Mouse (Mus musculus): Measurements from ENCODE around the gene Gpr157. TPM values are rescaled to one million over a fixed set of nuclear protein-coding genes. Genes with fewer than 3 reads are reported as not detected.

The Gpr157 gene
- total and polyA plus RNA-seq, 2 experiments from 2014 or later: 0.74 to 5.4 TPM

DNA sequence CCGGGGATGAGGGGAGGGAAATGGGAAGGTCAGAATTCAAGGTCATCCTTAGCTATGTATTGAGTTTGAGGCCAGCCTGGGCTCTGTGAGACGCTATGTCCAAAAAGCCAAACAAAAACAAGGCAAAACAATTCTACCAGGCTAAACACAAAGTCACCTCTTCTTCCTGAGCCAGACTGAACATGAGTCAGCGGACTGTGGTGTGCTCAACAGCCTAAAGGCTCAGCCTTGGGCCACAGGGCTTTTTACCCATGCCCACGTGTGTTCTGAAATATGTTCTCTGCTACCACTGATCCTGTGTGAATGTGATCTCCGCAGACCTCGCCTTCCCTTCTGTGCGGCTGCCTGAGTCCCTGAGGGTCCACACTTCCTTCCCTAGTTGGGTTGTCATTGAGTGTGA, 31.0 kb upstream of the Gpr157 start:
- no peak for TF ChIP-seq CTCF (IDR thresholded peaks at IDR 0.05; ENCODE audit: low read depth)
- Histone ChIP-seq H3K4me3 (ENCODE audit: low read length) (no peak overlapping the region), H3K9ac (replicated peaks; ENCODE audit: low read length) (no peak overlapping the region), H3K9me3 (ENCODE audit: low read length) (no peaks in the 10 kb centered on the region), H3K27me3 (ENCODE audit: insufficient read depth, low read length) (no peaks in the 10 kb centered on the region), H3K4me2 (ENCODE audit: low read depth, low read length) (no peak overlapping the region), H3K36me3 (ENCODE audit: insufficient read depth, low read length) (no peaks in the 10 kb centered on the region), H3K4me1 (ENCODE audit: insufficient read depth, low read length) (no peaks in the 10 kb centered on the region), H3K27ac (no peak overlapping the region)
- WGBS: 80% methylated on average over 7 of the region's 7 CpGs
- DNase-seq (ENCODE audit: low spot score): no peak
- no peak for ATAC-seq

DNA sequence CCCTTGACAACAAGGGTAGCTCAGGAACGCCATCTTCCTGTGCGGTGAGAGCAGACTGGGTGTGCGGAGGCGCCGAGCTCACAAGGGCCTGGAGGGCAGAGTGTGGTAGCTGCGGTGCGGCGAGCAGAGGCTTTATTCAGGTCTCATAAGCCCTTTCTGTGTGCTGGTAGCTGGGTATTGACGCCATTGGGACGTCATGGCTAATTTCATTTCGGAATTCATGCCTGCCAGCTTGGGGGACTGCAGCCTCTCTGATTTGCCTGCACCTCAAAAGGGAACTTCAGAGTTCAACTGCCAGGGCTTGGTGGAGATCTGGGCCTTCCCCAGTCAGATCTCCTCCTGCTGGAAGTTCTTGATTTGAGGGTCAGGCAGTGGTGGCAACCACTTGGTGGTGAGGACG, 29.4 kb upstream of the Gpr157 start:
- Histone ChIP-seq H3K4me3 (ENCODE audit: low read length) (no peak overlapping the region), H3K36me3 (ENCODE audit: insufficient read depth, low read length) (no peaks in the 10 kb centered on the region), H3K4me1 (ENCODE audit: insufficient read depth, low read length) (no peaks in the 10 kb centered on the region), H3K9ac (replicated peaks; ENCODE audit: low read length) (no peak overlapping the region), H3K27me3 (ENCODE audit: insufficient read depth, low read length) (no peaks in the 10 kb centered on the region), H3K4me2 (ENCODE audit: low read depth, low read length) (no peak overlapping the region), H3K27ac (no peak overlapping the region), H3K9me3 (ENCODE audit: low read length) (no peaks in the 10 kb centered on the region)
- ATAC-seq: no peak
- 90% methylated on average over 12 of the region's 12 CpGs for WGBS
- DNase-seq (ENCODE audit: low spot score): no peak
- TF ChIP-seq CTCF (IDR thresholded peaks at IDR 0.05; ENCODE audit: low read depth): no peak

DNA sequence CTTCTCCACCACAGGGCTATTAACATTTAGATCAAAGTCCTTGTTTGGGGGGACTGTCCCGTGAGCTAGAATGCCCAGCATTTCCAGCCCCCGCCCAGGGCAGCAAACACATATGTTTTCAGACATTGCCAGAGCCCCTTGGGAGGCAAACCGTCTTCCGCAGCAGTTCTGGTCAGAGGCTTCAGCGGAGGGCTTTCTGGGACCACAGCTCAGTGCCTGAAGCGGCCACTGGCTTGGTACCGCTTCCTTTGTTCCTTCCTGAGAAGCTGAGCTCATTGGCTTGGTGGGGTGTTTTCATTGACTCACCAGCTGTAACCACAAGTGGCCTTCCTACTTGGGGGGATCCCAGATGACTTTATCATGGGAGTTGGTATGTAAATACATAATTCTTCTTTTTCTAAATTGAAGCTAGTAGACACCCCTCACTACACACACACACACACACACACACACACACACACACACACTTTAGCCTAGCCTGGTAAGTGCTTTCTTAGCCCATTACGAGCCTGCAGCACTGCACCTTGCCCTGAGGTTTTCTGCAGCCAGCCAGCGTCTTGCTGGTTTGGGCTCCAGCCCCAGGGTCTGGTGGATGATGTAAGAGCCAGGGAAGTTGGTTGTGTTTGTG, 27.2 kb upstream of the Gpr157 start:
- no peak for TF ChIP-seq CTCF (IDR thresholded peaks at IDR 0.05; ENCODE audit: low read depth)

DNA sequence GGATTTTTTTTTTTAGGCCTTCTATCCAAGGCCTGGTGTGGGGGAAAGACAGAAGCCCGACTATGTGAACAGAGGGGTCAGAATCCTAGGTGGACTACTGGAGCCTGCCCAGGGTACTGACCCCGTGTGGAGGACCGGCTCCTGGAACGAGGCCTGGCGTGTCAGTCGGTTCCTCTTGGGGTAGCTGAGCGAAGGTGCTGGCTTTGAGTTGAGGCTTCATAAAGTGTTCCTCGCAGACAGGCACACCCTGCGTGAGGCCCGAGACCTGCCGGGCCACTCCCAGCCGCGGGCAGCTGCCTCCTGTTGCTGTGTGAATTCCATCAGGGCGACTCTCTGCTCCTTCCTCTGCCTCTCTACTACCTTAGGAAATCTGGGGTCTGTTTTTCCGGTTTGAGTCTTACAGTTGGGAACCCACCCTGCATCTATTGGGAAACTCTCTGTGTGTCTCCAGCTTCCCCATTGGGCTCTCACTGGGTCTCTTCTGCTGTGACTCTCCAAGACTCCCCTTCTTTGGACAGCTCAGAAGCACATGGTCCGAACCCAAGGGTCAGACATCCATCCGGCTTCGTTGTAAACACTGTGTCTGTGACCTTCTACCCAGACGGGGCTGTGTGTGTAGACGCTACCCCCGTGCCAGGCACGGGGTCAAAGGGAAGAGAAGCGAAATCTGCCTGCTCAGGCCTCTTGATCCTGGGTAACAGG, 26.5 kb upstream of the Gpr157 start:
- no peaks in the 10 kb centered on the region for H3K4me1 ChIP-seq (ENCODE audit: insufficient read depth, low read length)
- no peak overlapping the region for H3K4me2 ChIP-seq (ENCODE audit: low read depth, low read length)

More for the DNA sequence above, 27.2 kb upstream of the Gpr157 start:
- no peaks in the 10 kb centered on the region for H3K36me3 ChIP-seq (ENCODE audit: insufficient read depth, low read length)
- H3K4me1 ChIP-seq (ENCODE audit: insufficient read depth, low read length): no peaks in the 10 kb centered on the region
- no peak for ATAC-seq
- H3K9ac ChIP-seq (replicated peaks; ENCODE audit: low read length): no peak overlapping the region
- H3K4me3 ChIP-seq (ENCODE audit: low read length): no peak overlapping the region
- no peak overlapping the region for H3K4me2 ChIP-seq (ENCODE audit: low read depth, low read length)
- DNase-seq (ENCODE audit: low spot score): no peak
- no peaks in the 10 kb centered on the region for H3K9me3 ChIP-seq (ENCODE audit: low read length)
- no peaks in the 10 kb centered on the region for H3K27me3 ChIP-seq (ENCODE audit: insufficient read depth, low read length)
- no peak overlapping the region for H3K27ac ChIP-seq
- WGBS: 45% methylated on average over 9 of the region's 9 CpGs

DNA sequence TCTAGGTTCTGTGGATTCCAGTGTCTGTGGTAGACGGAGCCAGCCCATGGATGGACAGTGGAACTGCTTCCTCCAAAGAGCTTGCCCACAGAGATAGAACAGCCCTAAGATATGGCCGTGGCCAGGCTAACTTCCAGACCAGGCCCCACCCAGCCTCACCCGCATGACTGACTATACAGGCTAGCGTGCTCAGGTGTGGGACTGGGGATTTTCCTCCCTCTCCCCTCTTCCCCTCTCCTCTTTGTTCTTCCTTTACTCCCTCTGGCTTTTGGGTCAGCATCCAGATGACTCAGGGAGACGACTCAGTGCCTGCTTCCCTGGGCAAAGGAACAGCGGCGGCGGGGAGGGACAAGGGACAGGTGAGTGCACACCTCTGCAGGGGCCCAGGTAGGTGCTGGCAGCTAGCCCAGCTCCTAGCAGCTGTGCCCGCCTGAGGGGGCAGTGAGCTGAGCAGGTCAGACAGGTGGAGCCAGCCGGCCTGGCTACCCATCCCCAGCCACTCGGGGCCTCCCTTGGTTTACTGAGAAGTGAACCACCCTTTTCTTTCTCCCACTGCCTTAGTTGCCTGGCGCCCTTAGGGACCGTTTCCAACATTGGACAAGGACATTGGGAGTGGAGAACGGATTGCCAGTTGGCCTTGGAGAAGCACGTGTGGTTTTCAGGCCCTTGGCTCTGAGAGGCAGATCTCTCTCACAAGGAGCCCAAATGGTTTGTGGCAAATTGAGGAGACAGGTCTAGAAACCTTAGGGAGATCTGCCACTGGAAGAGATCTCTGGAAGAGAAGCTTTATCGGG, 25.5 kb upstream of the Gpr157 start:
- WGBS: 79% methylated on average over 16 of the region's 16 CpGs
- no peak for ATAC-seq
- Histone ChIP-seq H3K9ac (replicated peaks; ENCODE audit: low read length) (no peak overlapping the region), H3K4me2 (ENCODE audit: low read depth, low read length) (no peak overlapping the region), H3K4me3 (ENCODE audit: low read length) (no peak overlapping the region), H3K36me3 (ENCODE audit: insufficient read depth, low read length) (no peaks in the 10 kb centered on the region), H3K27me3 (ENCODE audit: insufficient read depth, low read length) (no peaks in the 10 kb centered on the region), H3K9me3 (ENCODE audit: low read length) (no peaks in the 10 kb centered on the region), H3K27ac (no peak overlapping the region), H3K4me1 (ENCODE audit: insufficient read depth, low read length) (no peaks in the 10 kb centered on the region)
- DNase-seq (ENCODE audit: low spot score): no peak
- TF ChIP-seq CTCF (IDR thresholded peaks at IDR 0.05; ENCODE audit: low read depth): no peak

More for the DNA sequence above, 26.5 kb upstream of the Gpr157 start:
- Histone ChIP-seq H3K27ac (no peak overlapping the region), H3K27me3 (ENCODE audit: insufficient read depth, low read length) (no peaks in the 10 kb centered on the region), H3K36me3 (ENCODE audit: insufficient read depth, low read length) (no peaks in the 10 kb centered on the region), H3K4me3 (ENCODE audit: low read length) (no peak overlapping the region), H3K9ac (replicated peaks; ENCODE audit: low read length) (no peak overlapping the region), H3K9me3 (ENCODE audit: low read length) (no peaks in the 10 kb centered on the region)
- WGBS: 79% methylated on average over 23 of the region's 23 CpGs
- ATAC-seq: no peak
- DNase-seq (ENCODE audit: low spot score): no peak
- TF ChIP-seq CTCF (IDR thresholded peaks at IDR 0.05; ENCODE audit: low read depth): no peak

DNA sequence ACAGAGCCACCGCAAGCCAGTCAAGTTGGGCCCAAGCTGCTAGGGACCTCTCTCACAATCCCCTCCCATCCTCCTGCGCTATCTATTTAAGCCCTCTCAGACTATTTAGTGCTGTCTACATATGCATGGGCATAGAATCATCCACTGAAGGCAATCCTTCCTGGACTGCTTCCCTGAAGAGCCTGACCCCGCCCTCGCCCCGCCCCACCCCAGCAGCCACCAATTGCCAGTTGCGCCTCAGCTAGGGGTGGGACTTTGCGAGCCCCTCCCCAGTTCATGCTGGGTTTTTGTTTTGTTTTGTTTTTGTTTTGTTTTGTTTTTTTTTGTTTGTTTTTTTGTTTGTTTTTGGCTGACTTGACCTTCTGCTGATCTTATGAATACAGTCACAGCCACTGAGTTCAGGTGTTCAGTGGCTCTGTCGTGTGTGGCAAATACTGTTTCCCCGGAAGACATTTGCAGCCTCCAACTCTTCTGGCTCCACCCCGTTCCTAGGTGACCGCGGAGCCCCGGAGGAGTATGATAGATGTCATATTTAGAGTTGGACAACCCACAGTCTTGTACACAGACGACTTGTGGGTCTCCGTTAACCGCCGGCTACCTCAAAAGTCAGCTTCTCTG, 20.4 kb upstream of the Gpr157 start:
- no peak overlapping the region for H3K27ac ChIP-seq
- no peaks in the 10 kb centered on the region for H3K9me3 ChIP-seq (ENCODE audit: low read length)
- H3K9ac ChIP-seq (replicated peaks; ENCODE audit: low read length): no peak overlapping the region
- H3K4me3 ChIP-seq (ENCODE audit: low read length): no peak overlapping the region
- H3K36me3 ChIP-seq (ENCODE audit: insufficient read depth, low read length): no peaks in the 10 kb centered on the region
- no peaks in the 10 kb centered on the region for H3K4me1 ChIP-seq (ENCODE audit: insufficient read depth, low read length)
- 85% methylated on average over 17 of the region's 17 CpGs for WGBS
- H3K27me3 ChIP-seq (ENCODE audit: insufficient read depth, low read length): no peaks in the 10 kb centered on the region
- H3K4me2 ChIP-seq (ENCODE audit: low read depth, low read length): no peak overlapping the region
- no peak for TF ChIP-seq CTCF (IDR thresholded peaks at IDR 0.05; ENCODE audit: low read depth)
- ATAC-seq (no peak), DNase-seq (ENCODE audit: low spot score) (no peak)
